8 mouse cellular contexts compared by ENCODE assay signal in the genomic region with DNA sequence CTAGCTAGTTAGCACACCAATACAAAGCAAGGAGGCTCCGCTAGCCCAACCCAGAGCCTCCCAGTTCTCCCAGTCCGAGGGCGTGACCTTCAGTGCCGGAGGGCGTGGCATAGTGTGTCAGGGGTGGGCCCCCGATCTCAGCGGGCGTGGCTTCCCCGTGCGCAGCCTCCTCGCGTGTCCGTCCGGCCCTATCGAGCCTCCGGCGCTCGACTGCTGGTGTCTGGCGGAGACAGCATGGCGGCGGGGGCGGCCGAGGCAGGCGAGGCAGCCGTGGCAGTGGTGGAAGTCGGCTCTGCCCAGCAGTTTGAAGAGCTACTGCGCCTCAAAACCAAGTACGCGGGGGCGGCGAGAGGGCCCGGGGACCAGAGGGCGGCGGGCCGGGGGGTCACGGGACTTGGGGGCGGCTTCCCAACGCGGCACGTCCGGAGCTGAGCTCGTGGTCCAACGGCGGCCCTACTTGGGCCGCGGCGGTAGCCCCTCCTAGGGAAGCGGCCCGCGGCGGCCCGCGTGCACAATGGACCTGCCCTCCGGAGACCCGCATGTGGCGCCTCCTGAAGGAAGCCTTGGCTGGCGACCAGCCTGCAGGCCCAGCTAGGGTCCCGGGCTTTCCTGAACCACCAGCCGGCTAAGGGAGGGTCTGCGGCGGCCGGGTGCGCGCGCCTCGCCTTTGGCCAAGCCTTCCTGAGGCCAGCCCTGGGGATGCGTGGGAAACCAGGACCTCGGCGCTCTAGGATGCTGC. TPM values are rescaled to one million over a fixed set of nuclear protein-coding genes. Genes with fewer than 3 reads are reported as not detected.
DNase-seq lines count a peak whose midpoint lies in the region; ATAC-seq and TF ChIP-seq lines count a peak whose summit lies in the region.

Gene Glrx3 (plus strand): TSS at position 175 of the 739 bp plus-strand sequence.

- TF ChIP-seq CTCF in C2C12 (IDR thresholded peaks at IDR 0.05; ENCODE audit: control insufficient read depth, insufficient read depth, insufficient read length) = no peak
- TF ChIP-seq CTCF in brain, embryonic 14.5 days (IDR thresholded peaks at IDR 0.05; ENCODE audit: borderline replicate concordance, extremely low read depth, insufficient read depth, insufficient read length) = no peak
- TF ChIP-seq CTCF in liver, adult 2 months (IDR thresholded peaks at IDR 0.05; ENCODE audit: low read depth, low read length) = no peak

- TF ChIP-seq POLR2A in brain, embryonic 14.5 days (IDR thresholded peaks at IDR 0.05; ENCODE audit: borderline replicate concordance, extremely low read depth, insufficient read depth, insufficient read length, poor library complexity, severe bottlenecking) = peak; percentile 70; the same call in 1 of the 2 replicates
- TF ChIP-seq POLR2A in liver, adult 2 months (IDR thresholded peaks at IDR 0.05; ENCODE audit: extremely low read depth, insufficient read depth, low read length) = peak; percentile 79; the same call in 1 of the 2 replicates
- peak; percentile 84 for TF ChIP-seq POLR2A in myocyte (IDR thresholded peaks at IDR 0.05; ENCODE audit: insufficient read length, low read depth)

- H3K9ac ChIP-seq in heart, embryonic 11.5 days (ENCODE audit: low read depth, low read length) = peak within 1 kb of the TSS; percentile 88
- peak within 1 kb of the TSS; percentile 97 for H3K9ac ChIP-seq in kidney, embryonic 16.5 days (replicated peaks; ENCODE audit: low read length)
- H3K9ac ChIP-seq in liver, adult 2 months (ENCODE audit: low read depth, low read length) = peak within 1 kb of the TSS; percentile 86

- H3K36me3 ChIP-seq in C2C12 (ENCODE audit: control insufficient read depth, insufficient read depth) (peaks cover 4% of the 10 kb centered on the region), myocyte (ENCODE audit: control insufficient read depth, insufficient read depth) (peaks cover 3% of the 10 kb centered on the region)
- H3K36me3 ChIP-seq in erythroblast, embryonic 14.5 days (ENCODE audit: control insufficient read depth) = no peaks in the 10 kb centered on the region
- no peaks in the 10 kb centered on the region for H3K36me3 ChIP-seq in heart, embryonic 11.5 days (ENCODE audit: control insufficient read depth, insufficient read depth, low read length)
- H3K36me3 ChIP-seq in kidney, embryonic 16.5 days (ENCODE audit: insufficient read depth, low read length) = no peaks in the 10 kb centered on the region
- no peaks in the 10 kb centered on the region for H3K36me3 ChIP-seq in liver, adult 2 months (ENCODE audit: control insufficient read depth, insufficient read depth, low read length)
- H3K36me3 ChIP-seq in splenic B cell, adult 2 months (ENCODE audit: control insufficient read depth, insufficient read depth, low read length, poor library complexity, severe bottlenecking) = no peaks in the 10 kb centered on the region

- H3K79me2 ChIP-seq in C2C12 (ENCODE audit: control insufficient read depth, insufficient read depth) = peaks cover 49% of the 10 kb centered on the region
- H3K79me2 ChIP-seq in liver, adult 2 months (ENCODE audit: control insufficient read depth, insufficient read depth, low read length) = peaks cover 15% of the 10 kb centered on the region; the same call in 1 of the 2 replicates
- H3K79me2 ChIP-seq in myocyte (ENCODE audit: control insufficient read depth, insufficient read depth) = peaks cover 46% of the 10 kb centered on the region

- ATAC-seq in heart, embryonic 11.5 days (replicated peaks; ENCODE audit: insufficient number of reproducible peaks, low FRiP score, low TSS enrichment) = peak; percentile 99
- ATAC-seq in kidney, embryonic 16.5 days (ENCODE audit: low FRiP score, low TSS enrichment) = peak; percentile 97

- no peaks in the 10 kb centered on the region for H3K27me3 ChIP-seq in C2C12 (ENCODE audit: control insufficient read depth, insufficient read depth, insufficient read length)
- no peaks in the 10 kb centered on the region for H3K27me3 ChIP-seq in erythroblast, embryonic 14.5 days (ENCODE audit: control insufficient read depth)
- H3K27me3 ChIP-seq in heart, embryonic 11.5 days (ENCODE audit: control insufficient read depth, insufficient read depth, low read length) = no peaks in the 10 kb centered on the region
- no peaks in the 10 kb centered on the region for H3K27me3 ChIP-seq in kidney, embryonic 16.5 days (ENCODE audit: insufficient read depth, low read length)
- no peaks in the 10 kb centered on the region for H3K27me3 ChIP-seq in liver, adult 2 months (ENCODE audit: control insufficient read depth, insufficient read depth, low read length)
- H3K27me3 ChIP-seq in myocyte (ENCODE audit: control insufficient read depth, insufficient read depth, insufficient read length) = no peaks in the 10 kb centered on the region
- H3K27me3 ChIP-seq in splenic B cell, adult 2 months (ENCODE audit: control insufficient read depth, insufficient read depth, low read length, poor library complexity, severe bottlenecking) = no peaks in the 10 kb centered on the region

- H3K4me2 ChIP-seq in heart, embryonic 11.5 days = peak within 1 kb of the TSS; percentile 90
- peak within 1 kb of the TSS; percentile 88 for H3K4me2 ChIP-seq in kidney, embryonic 16.5 days (replicated peaks; ENCODE audit: low read depth, low read length)
- H3K4me2 ChIP-seq in myocyte (ENCODE audit: low read depth) = peak within 1 kb of the TSS; percentile 90

- H3K4me3 ChIP-seq in C2C12 (ENCODE audit: insufficient read depth, poor library complexity, severe bottlenecking) (peak within 1 kb of the TSS; percentile 68), myocyte (peak within 1 kb of the TSS; percentile 68)
- peak within 1 kb of the TSS; percentile 90 for H3K4me3 ChIP-seq in erythroblast, embryonic 14.5 days (replicated peaks)
- peak within 1 kb of the TSS; percentile 81 for H3K4me3 ChIP-seq in heart, embryonic 11.5 days (ENCODE audit: low read depth, low read length)
- peak within 1 kb of the TSS; percentile 99 for H3K4me3 ChIP-seq in kidney, embryonic 16.5 days (ENCODE audit: low read length)
- peak within 1 kb of the TSS; percentile 65 for H3K4me3 ChIP-seq in liver, adult 2 months (ENCODE audit: insufficient read depth, low read depth, low read length)

- H3ac ChIP-seq in C2C12 (ENCODE audit: control insufficient read depth, insufficient read length, low read depth) = peak within 1 kb of the TSS; percentile 73
- peak within 1 kb of the TSS; percentile 67 for H3ac ChIP-seq in myocyte (ENCODE audit: control insufficient read depth, insufficient read length)

- H3K79me3 ChIP-seq in C2C12 (ENCODE audit: low read depth) = peaks cover 42% of the 10 kb centered on the region

- H3K4me1 ChIP-seq in erythroblast, embryonic 14.5 days (ENCODE audit: control insufficient read depth) = peaks cover 42% of the 10 kb centered on the region
- H3K4me1 ChIP-seq in heart, embryonic 11.5 days (ENCODE audit: control insufficient read depth, insufficient read depth, low read length) = peaks cover 6% of the 10 kb centered on the region; the same call in 1 of the 2 replicates
- H3K4me1 ChIP-seq in kidney, embryonic 16.5 days (ENCODE audit: insufficient read depth, low read length) = peaks cover 16% of the 10 kb centered on the region
- peaks cover 5% of the 10 kb centered on the region for H3K4me1 ChIP-seq in liver, adult 2 months (ENCODE audit: control insufficient read depth, insufficient read depth, low read length)

- under 1% methylated on average over 67 of the region's 69 CpGs for WGBS in heart, embryonic 11.5 days (ENCODE audit: insufficient replicate concordance)
- under 1% methylated on average over 68 of the region's 69 CpGs for WGBS in kidney, embryonic 16.5 days
- WGBS in liver, adult 2 months = 1% methylated on average over 69 of the region's 69 CpGs

- peak; percentile 96 for DNase-seq in brain, embryonic 14.5 days (ENCODE audit: low read depth)
- peak; percentile 85 for DNase-seq in liver, adult 2 months (ENCODE audit: extremely low read depth, low read depth, low spot score)
- peak; percentile 91 for DNase-seq in splenic B cell, adult 2 months (ENCODE audit: low read depth, low spot score)

- peak within 1 kb of the TSS; percentile 82 for H3K27ac ChIP-seq in heart, embryonic 11.5 days (ENCODE audit: low read depth, low read length)
- peak within 1 kb of the TSS; percentile 83 for H3K27ac ChIP-seq in kidney, embryonic 16.5 days (ENCODE audit: low read length)
- H3K27ac ChIP-seq in liver, adult 2 months (replicated peaks; ENCODE audit: insufficient read depth, low read depth, low read length) = peak within 1 kb of the TSS; percentile 40

- no peaks in the 10 kb centered on the region for H3K9me3 ChIP-seq in erythroblast, embryonic 14.5 days (ENCODE audit: control insufficient read depth, low read length)
- no peaks in the 10 kb centered on the region for H3K9me3 ChIP-seq in heart, embryonic 11.5 days (replicated peaks; ENCODE audit: control insufficient read depth, low read length)
- no peaks in the 10 kb centered on the region for H3K9me3 ChIP-seq in kidney, embryonic 16.5 days (ENCODE audit: low read length)

TF ChIP-seq in C2C12, 6 proteins besides CTCF, POLR2A, EP300 and RAD21:
- TF ChIP-seq MYOD1 (IDR thresholded peaks at IDR 0.05; ENCODE audit: control insufficient read depth, insufficient read length, low read depth) (no peak), MAX (IDR thresholded peaks at IDR 0.05) (peak; percentile 44), USF1 (IDR thresholded peaks at IDR 0.05; ENCODE audit: low read depth) (no peak)

TF ChIP-seq in myocyte, 11 proteins besides CTCF, POLR2A, EP300 and RAD21:
- TF ChIP-seq SRF (IDR thresholded peaks at IDR 0.05; ENCODE audit: control insufficient read depth, insufficient read length, low read depth) (peak; percentile 41), USF1 (IDR thresholded peaks at IDR 0.05; ENCODE audit: low read depth) (no peak), POLR2AphosphoS2 (IDR thresholded peaks at IDR 0.05; ENCODE audit: insufficient read length, low read depth) (peak; percentile 75), TCF12 (IDR thresholded peaks at IDR 0.05; ENCODE audit: insufficient read depth, poor library complexity, severe bottlenecking) (no peak), MAX (IDR thresholded peaks at IDR 0.05; ENCODE audit: low read depth) (no peak), MYOG (IDR thresholded peaks at IDR 0.05; ENCODE audit: control insufficient read depth in 1 of 3, insufficient read depth in 1 of 3, insufficient read length in 2 of 3, low read depth in 2 of 3) (peak in 1 of 3 experiments; percentile 21), E2F4 (IDR thresholded peaks at IDR 0.05; ENCODE audit: insufficient read depth) (no peak), TCF3 (IDR thresholded peaks at IDR 0.05; ENCODE audit: insufficient read length, low read depth) (no peak), MYOD1 (IDR thresholded peaks at IDR 0.05; ENCODE audit: control insufficient read depth in 1 of 3, insufficient read length in 2 of 3, low read depth in 2 of 3) (no peak)

RNA-seq across cellular contexts. Expression of gene Glrx3, which starts in this region (rescaled TPM):
- polyA plus RNA-seq in C2C12 (2012; fragmentation: generic; extraction: Trizol) (241 TPM), myocyte (2012; fragmentation: generic; extraction: Trizol) (204 TPM)
- 132 and 136 TPM in 2 replicates for polyA plus RNA-seq in brain, embryonic 14.5 days (2012; rRNA removed)
- polyA plus RNA-seq in erythroblast, embryonic 14.5 days (2012) = 4.3 and 6.8 TPM in 2 replicates
- 202 and 211 TPM in 2 replicates for polyA plus RNA-seq in heart, embryonic 11.5 days (2014; fragmentation: Nextera tagmentation; extraction: Ambion mirVana)
- 234 and 247 TPM in 2 replicates for polyA plus RNA-seq in kidney, embryonic 16.5 days (2015; fragmentation: Nextera tagmentation; extraction: Ambion mirVana)
- 77.4 and 95.7 TPM in 2 replicates for total RNA-seq in liver, adult 2 months (2014; rRNA removed)
- 52.5 and 75.5 TPM in 2 replicates for polyA plus RNA-seq in liver, adult 2 months (2012; rRNA removed)

Comparison
In these comparisons a context has a peak if more than half of its experiments do, and no peak if none do; other contexts are left out.
1. Peak in every context shown above with its lines: DNase-seq, ATAC-seq, H3K4me3 ChIP-seq and H3K27ac ChIP-seq.